Mouse (Mus musculus) gonadal fat pad, adult 2 months (tissue): ENCODE data around the gene Dppa1. TPM values are rescaled to one million over a fixed set of nuclear protein-coding genes. Genes with fewer than 3 reads are reported as not detected.

Experiments
- polyA plus RNA-seq: library from polyadenylated mRNA; depleted of rRNA; stranded (reverse); fragments of >200 nt; gene quantifications from 2 replicates; pipeline ENCODE4 v1.2.3, GENCODE M21; 2012; rRNA removed

Dppa1 gene
- polyA plus RNA-seq, 1 experiment: not detected

Other genes with a start within 250 kb of the Dppa1 start
- gene Itk, start 239.7 kb downstream of the Dppa1 start, polyA plus RNA-seq: 0.19 and 0.20 TPM in 2 replicates
- gene Fam71b, start 232.7 kb downstream of the Dppa1 start, polyA plus RNA-seq: 0.31 and 0.37 TPM in 2 replicates
- gene Med7, start 192.3 kb downstream of the Dppa1 start, polyA plus RNA-seq: 15.2 and 15.9 TPM in 2 replicates
- 0.14 and 0.22 TPM in 2 replicates for gene Havcr2, start 174.3 kb downstream of the Dppa1 start, polyA plus RNA-seq
- gene Gm12169, start 105.0 kb downstream of the Dppa1 start, polyA plus RNA-seq: not detected in 2 replicates
- not detected in 2 replicates for gene BC053393, start 57.7 kb downstream of the Dppa1 start, polyA plus RNA-seq
- gene Timd2, start 77.8 kb upstream of the Dppa1 start, polyA plus RNA-seq: 0.28 and 0.79 TPM in 2 replicates
- gene Havcr1, start 105.8 kb upstream of the Dppa1 start, polyA plus RNA-seq: 0.08 TPM in 1 of 2 replicates, not detected in the other
- 0.93 and 1.1 TPM in 2 replicates for gene Timd4, start 181.5 kb upstream of the Dppa1 start, polyA plus RNA-seq